Mouse (Mus musculus) thymus, adult 2 months (tissue): Measurements from ENCODE around the gene Bpifb3.

ENCODE experiments used
- CTCF ChIP-seq: fragments of 200-500 bp; IDR thresholded peaks from 2 replicates; pipeline ENCODE4 v1.5.1; 2012; ENCODE audit warnings: mild to moderate bottlenecking, control low read depth, low read length, moderate library complexity, borderline replicate concordance; ENCODE audit not compliant: control insufficient read depth, poor library complexity, insufficient read depth; ENCODE audit errors: extremely low read depth
- POLR2A ChIP-seq: fragments of 200-500 bp; IDR thresholded peaks from 2 replicates; pipeline ENCODE4 v1.6.1; 2012; ENCODE audit warnings: mild to moderate bottlenecking, low read length, control low read depth, moderate library complexity; ENCODE audit not compliant: control insufficient read depth, poor library complexity, insufficient read depth; ENCODE audit errors: extremely low read depth

- no peak for TF ChIP-seq POLR2A
- no peak for TF ChIP-seq CTCF
Observed at GRCm38 (mm10) chr2:153874745-153875144, 43.3 kb upstream of the Bpifb3 start, which contains the start of gene Bpifb2.
